Mouse (Mus musculus) mouse trophoblast stem cell (cell line): Measurements from ENCODE around the gene Tbx10.
"Not testable (repeated sequence)": the region's sequence is repeated elsewhere in the genome, so short reads cannot be mapped to it uniquely, and the experiment has no call there.

ENCODE experiments used
- in situ Hi-C, 2 experiments: fragments of 300-500 bp; cut with MseI, MboI; formaldehyde crosslinking; loops; 2 replicates in 1 of 2; 3 replicates in 1 of 2; pipeline ENCODE4 v1.15.1; 2025

The Tbx10 gene

GRCm38 (mm10) chr19:3992416-3992815 lies at the start of gene Tbx10:
Tbx10 (plus strand) TSS chr19:3992752.
- in situ Hi-C loops, result loop anchor here in 1 of 2 experiments (5.0 kb wide), 1 partner anchor 45 kb away; no protein-coding TSS in a partner anchor

- in situ Hi-C loops, result no loop called here
Measured at GRCm38 (mm10) chr19:3942986-3943735, 49.4 kb upstream of the Tbx10 start.

- in situ Hi-C loops, result loop anchor here in 1 of 2 experiments (5.0 kb wide), 1 partner anchor 46 kb away; the partner anchor contains the start of gene Tbx10
Measured at GRCm38 (mm10) chr19:3945872-3946564, 46.5 kb upstream of the Tbx10 start.

- in situ Hi-C loops, result loop anchor here in 1 of 2 experiments (5.0 kb wide), 1 partner anchor 46 kb away; the partner anchor contains the start of gene Tbx10
Measured at GRCm38 (mm10) chr19:3946715-3947114, 45.8 kb upstream of the Tbx10 start.

GRCm38 (mm10) chr19:3947813-3948212 lies 44.7 kb upstream of the Tbx10 start:
- in situ Hi-C loops, result loop anchor here in 1 of 2 experiments (5.0 kb wide), 1 partner anchor 44 kb away; the partner anchor contains the start of gene Tbx10

GRCm38 (mm10) chr19:3948546-3948945 lies 44.0 kb upstream of the Tbx10 start:
- in situ Hi-C loops, result loop anchor here in 1 of 2 experiments (5.0 kb wide), 1 partner anchor 44 kb away; the partner anchor contains the start of gene Tbx10

- in situ Hi-C loops, result no loop called here
Measured at GRCm38 (mm10) chr19:3950331-3950730, 42.2 kb upstream of the Tbx10 start.

GRCm38 (mm10) chr19:3951461-3951860 lies 41.1 kb upstream of the Tbx10 start:
- in situ Hi-C loops, result no loop called here

- in situ Hi-C loops, result no loop called here
Measured at GRCm38 (mm10) chr19:3952099-3952498, 40.5 kb upstream of the Tbx10 start.

GRCm38 (mm10) chr19:3955033-3955432 lies 37.5 kb upstream of the Tbx10 start:
- in situ Hi-C loops, result no loop called here

- in situ Hi-C loops, result no loop called here
Measured at GRCm38 (mm10) chr19:3955804-3956203, 36.7 kb upstream of the Tbx10 start.

GRCm38 (mm10) chr19:3957296-3958036 lies 35.1 kb upstream of the Tbx10 start:
- in situ Hi-C loops, result not testable (repeated sequence)

- in situ Hi-C loops, result no loop called here
Measured at GRCm38 (mm10) chr19:3958470-3958869, 34.1 kb upstream of the Tbx10 start, which contains the start of gene Aldh3b3. Aldh3b3 (plus strand) TSS chr19:3958645.

GRCm38 (mm10) chr19:3959030-3959429 lies 33.5 kb upstream of the Tbx10 start:
- in situ Hi-C loops, result no loop called here

GRCm38 (mm10) chr19:3960211-3960610 lies 32.3 kb upstream of the Tbx10 start:
- in situ Hi-C loops, result no loop called here

- in situ Hi-C loops, result not testable (repeated sequence)
Measured at GRCm38 (mm10) chr19:3961805-3962204, 30.7 kb upstream of the Tbx10 start.

- in situ Hi-C loops, result no loop called here
Measured at GRCm38 (mm10) chr19:3962469-3962868, 30.1 kb upstream of the Tbx10 start.

- in situ Hi-C loops, result no loop called here
Measured at GRCm38 (mm10) chr19:3964030-3964429, 28.5 kb upstream of the Tbx10 start.

- in situ Hi-C loops, result no loop called here
Measured at GRCm38 (mm10) chr19:3966330-3967075, 26.0 kb upstream of the Tbx10 start.

- in situ Hi-C loops, result no loop called here
Measured at GRCm38 (mm10) chr19:3967258-3967657, 25.3 kb upstream of the Tbx10 start.

GRCm38 (mm10) chr19:3972229-3972628 lies 20.3 kb upstream of the Tbx10 start, which contains the start of gene Aldh3b2:
Aldh3b2 (plus strand) TSS chr19:3972328.
- in situ Hi-C loops, result no loop called here
